24 mouse cellular contexts compared by ENCODE assay signal in genomic region chr2:57807911-57808310, GRCm38 (mm10).
DNase-seq lines count a peak whose midpoint lies in the region; ATAC-seq and TF ChIP-seq lines count a peak whose summit lies in the region.
"Had no signal": no experiment of that assay in that cellular context is flagged by ENCODE, and none has a peak within 500 bp of the region (broad histone marks: within the 10 kb centered on the region; RNA-seq: fewer than 3 reads in every experiment).

No protein-coding gene starts in this region.

- no peak overlapping the region for H3K27ac ChIP-seq in hindbrain, postnatal 0 days
- H3K27ac ChIP-seq in embryonic facial prominence, embryonic 10.5 days (replicated peaks): no peak overlapping the region

- H3K36me3 ChIP-seq in hindbrain, postnatal 0 days (ENCODE audit: insufficient read depth, low read length): no peaks in the 10 kb centered on the region
- no peaks in the 10 kb centered on the region for H3K36me3 ChIP-seq in embryonic facial prominence, embryonic 10.5 days (replicated peaks)
- H3K36me3 ChIP-seq: G1E had no signal

- H3K9ac ChIP-seq in hindbrain, postnatal 0 days (replicated peaks; ENCODE audit: low read length): no peak overlapping the region

- no peaks in the 10 kb centered on the region for H3K9me3 ChIP-seq in hindbrain, postnatal 0 days (ENCODE audit: low read length)
- H3K9me3 ChIP-seq in embryonic facial prominence, embryonic 10.5 days: no peaks in the 10 kb centered on the region
- H3K9me3 ChIP-seq: G1E had no signal

- H3K27me3 ChIP-seq in hindbrain, postnatal 0 days (ENCODE audit: insufficient read depth, low read length): no peaks in the 10 kb centered on the region
- H3K27me3 ChIP-seq in embryonic facial prominence, embryonic 10.5 days (replicated peaks; ENCODE audit: low read depth, poor library complexity, severe bottlenecking): no peaks in the 10 kb centered on the region
- H3K27me3 ChIP-seq: CH12.LX had no signal

- TF ChIP-seq CTCF in hindbrain, postnatal 0 days (IDR thresholded peaks at IDR 0.05; ENCODE audit: low read depth): no peak

- no peaks in the 10 kb centered on the region for H3K4me1 ChIP-seq in hindbrain, postnatal 0 days (ENCODE audit: insufficient read depth, low read length)
- no peaks in the 10 kb centered on the region for H3K4me1 ChIP-seq in embryonic facial prominence, embryonic 10.5 days

- H3K4me2 ChIP-seq in hindbrain, postnatal 0 days (ENCODE audit: low read depth, low read length): no peak overlapping the region

- DNase-seq in Muller cell, postnatal 12 days (ENCODE audit: inconsistent ontology term): peak; percentile 95
- DNase-seq in NIH3T3 (ENCODE audit: low read depth): peak; percentile 7
- peak; percentile 27 for DNase-seq in fibroblast of lung, adult 2 months (ENCODE audit: low read depth)
- DNase-seq in mesoderm, embryonic 11.5 days (ENCODE audit: low read depth, low spot score): peak; percentile 11
- DNase-seq in hindbrain, postnatal 0 days (ENCODE audit: low spot score): no peak
- no peak for DNase-seq in embryonic facial prominence, embryonic 10.5 days (ENCODE audit: low spot score)
- no peak for DNase-seq in left cerebral cortex, postnatal 14 days (ENCODE audit: low spot score in 2 of 2)
- DNase-seq in spleen, postnatal 14 days (ENCODE audit: low spot score in 2 of 2): no peak
- DNase-seq: adrenal gland, adult 2 months; adrenal gland, adult 8-10 months; adrenal gland, postnatal 10 days; adrenal gland, postnatal 14 days; adrenal gland, postnatal 25 days; adrenal gland, postnatal 36 days; B cell, adult 2 months; cerebellum, adult 11 months; cerebellum, adult 11-12 months; cerebellum, adult 18-20 months; cerebellum, adult 2 months had no signal

- intact Hi-C loops in left cerebral cortex, postnatal 14 days (cut with DNase I): no loop called here

- no peak for ATAC-seq in hindbrain, postnatal 0 days
- ATAC-seq: activated CD4-positive, CD25-positive, alpha-beta regulatory T cell, adult 4 months; CD4-positive, CD25-positive, alpha-beta regulatory T cell, adult 4 months; Patski had no signal

- WGBS in hindbrain, postnatal 0 days: 54% methylated on average over 1 of the region's 1 CpGs
- WGBS in embryonic facial prominence, embryonic 10.5 days: 71% methylated on average over 1 of the region's 1 CpGs

- H3K4me3 ChIP-seq in hindbrain, postnatal 0 days (ENCODE audit: low read length): no peak overlapping the region
- no peak overlapping the region for H3K4me3 ChIP-seq in embryonic facial prominence, embryonic 10.5 days

Comparison
In these comparisons a context has a peak if more than half of its experiments do, and no peak if none do; other contexts are left out.
1. DNase-seq: peak in Muller cell, postnatal 12 days (single experiment), NIH3T3 (single experiment), fibroblast of lung, adult 2 months (single experiment) and mesoderm, embryonic 11.5 days (single experiment); none in hindbrain, postnatal 0 days (single experiment), embryonic facial prominence, embryonic 10.5 days (single experiment), left cerebral cortex, postnatal 14 days (0 of 2) and spleen, postnatal 14 days (0 of 2).